In genomic region chr3:131126438-131126837, GRCm38 (mm10) we compare ENCODE assay signal across 31 mouse cellular contexts.
"Had no signal": no experiment of that assay in that cellular context is flagged by ENCODE, and none has a peak within 500 bp of the region (broad histone marks: within the 10 kb centered on the region; RNA-seq: fewer than 3 reads in every experiment).

No protein-coding gene starts in this region.

- H3K36me3 ChIP-seq: liver, embryonic 12.5 days; liver, embryonic 13.5 days; liver, embryonic 15.5 days; midbrain, embryonic 15.5 days; neural tube, embryonic 12.5 days had no signal

- H3K27me3 ChIP-seq: limb, embryonic 12.5 days; limb, embryonic 13.5 days; limb, embryonic 15.5 days; liver, embryonic 12.5 days; liver, embryonic 13.5 days; liver, embryonic 15.5 days; lung, embryonic 15.5 days; midbrain, embryonic 12.5 days; midbrain, embryonic 13.5 days; midbrain, embryonic 15.5 days; neural tube, embryonic 12.5 days had no signal

- H3K9me3 ChIP-seq: limb, embryonic 10.5 days; limb, embryonic 12.5 days; limb, embryonic 13.5 days; limb, embryonic 15.5 days; liver, embryonic 12.5 days; liver, embryonic 13.5 days; liver, embryonic 15.5 days; lung, embryonic 15.5 days; midbrain, embryonic 12.5 days; midbrain, embryonic 13.5 days; midbrain, embryonic 15.5 days; neural tube, embryonic 12.5 days had no signal

- H3K4me2 ChIP-seq: limb, embryonic 12.5 days; limb, embryonic 13.5 days; limb, embryonic 15.5 days; liver, embryonic 12.5 days; liver, embryonic 13.5 days; liver, embryonic 15.5 days; lung, embryonic 14.5 days; lung, embryonic 15.5 days; midbrain, embryonic 11.5 days; midbrain, embryonic 12.5 days; midbrain, embryonic 13.5 days; midbrain, embryonic 15.5 days; neural tube, embryonic 12.5 days had no signal

- DNase-seq: left cerebral cortex, postnatal 4 days; liver; liver, embryonic 13.5 days; lung, adult 18-20 months; lung, adult 2 months; lung, embryonic 14.5 days; lung, postnatal 10 days; lung, postnatal 14 days; lung, postnatal 36 days; lung, postnatal 4 days; midbrain, embryonic 14.5 days had no signal

- H3K9ac ChIP-seq: limb, embryonic 12.5 days; limb, embryonic 13.5 days; limb, embryonic 15.5 days; liver, embryonic 12.5 days; liver, embryonic 13.5 days; liver, embryonic 14.5 days; liver, embryonic 15.5 days; lung, embryonic 14.5 days; lung, embryonic 15.5 days; midbrain, embryonic 12.5 days; midbrain, embryonic 13.5 days; midbrain, embryonic 15.5 days; neural tube, embryonic 12.5 days had no signal

- H3K27ac ChIP-seq: left cerebral cortex, adult 2 months; limb, embryonic 10.5 days; limb, embryonic 12.5 days; limb, embryonic 13.5 days; limb, embryonic 15.5 days; liver, embryonic 12.5 days; liver, embryonic 13.5 days; liver, embryonic 14.5 days; liver, embryonic 15.5 days; lung, embryonic 15.5 days; macrophage; midbrain, embryonic 10.5 days; midbrain, embryonic 12.5 days; midbrain, embryonic 13.5 days; midbrain, embryonic 15.5 days; neural tube, embryonic 12.5 days had no signal

- H3K4me1 ChIP-seq: limb, embryonic 10.5 days; limb, embryonic 12.5 days; limb, embryonic 13.5 days; limb, embryonic 15.5 days; liver, embryonic 12.5 days; liver, embryonic 13.5 days; liver, embryonic 15.5 days; lung, embryonic 15.5 days; megakaryocyte, embryonic 14.5 days; midbrain, embryonic 10.5 days; midbrain, embryonic 12.5 days; midbrain, embryonic 13.5 days; midbrain, embryonic 15.5 days; neural tube, embryonic 12.5 days had no signal

- ATAC-seq: liver, embryonic 12.5 days; lung, postnatal 0 days; midbrain, embryonic 13.5 days; midbrain, embryonic 15.5 days; midbrain, embryonic 16.5 days had no signal

- H3K4me3 ChIP-seq: left cerebral cortex, adult 2 months; limb, embryonic 10.5 days; limb, embryonic 12.5 days; limb, embryonic 13.5 days; limb, embryonic 15.5 days; liver, embryonic 12.5 days; liver, embryonic 13.5 days; liver, embryonic 15.5 days; lung, embryonic 15.5 days; megakaryocyte, embryonic 14.5 days; midbrain, embryonic 10.5 days; midbrain, embryonic 12.5 days; midbrain, embryonic 13.5 days; midbrain, embryonic 15.5 days; myocyte; neural tube, embryonic 12.5 days had no signal
